Mouse (Mus musculus) CD4-positive, CD25-positive, alpha-beta regulatory T cell, adult 4 months (primary cell): ENCODE results near the gene Dsn1. TPM values are rescaled to one million over a fixed set of nuclear protein-coding genes. Genes with fewer than 3 reads are reported as not detected.

ENCODE experiments used
- ATAC-seq: one replicate; pipeline ENCODE4 v1.8.0; 2017
- polyA plus RNA-seq, 2 experiments: library from polyadenylated mRNA; unstranded; fragments of 100-300 nt; shearing (Covaris generic); gene quantifications; one replicate each; pipeline ENCODE4 v1.2.1; 2017

Gene Dsn1
- polyA plus RNA-seq, 2 experiments from 2014 or later, result 10.8 to 16.6 TPM

DNA sequence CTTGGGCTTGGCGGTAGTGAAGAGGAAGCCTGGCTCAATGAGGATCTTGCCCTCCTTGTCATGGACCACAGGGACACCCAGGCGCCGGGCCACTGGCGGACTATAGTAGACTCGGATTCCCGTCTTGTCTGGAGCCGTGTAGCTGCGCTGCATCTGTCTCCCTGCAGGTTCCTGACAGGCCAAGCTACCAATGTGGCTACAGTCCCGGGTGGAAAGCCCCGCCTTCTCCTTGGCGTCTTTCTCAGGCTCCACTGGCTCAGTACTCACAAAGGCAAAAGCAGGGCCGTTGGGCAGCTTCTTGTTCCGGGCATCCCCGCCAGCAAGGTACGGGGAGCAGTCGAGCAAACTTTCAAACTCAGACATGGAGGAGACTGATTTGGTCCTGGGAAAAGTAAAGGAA is 14.2 kb upstream of the Dsn1 start:
- no peak for ATAC-seq

DNA sequence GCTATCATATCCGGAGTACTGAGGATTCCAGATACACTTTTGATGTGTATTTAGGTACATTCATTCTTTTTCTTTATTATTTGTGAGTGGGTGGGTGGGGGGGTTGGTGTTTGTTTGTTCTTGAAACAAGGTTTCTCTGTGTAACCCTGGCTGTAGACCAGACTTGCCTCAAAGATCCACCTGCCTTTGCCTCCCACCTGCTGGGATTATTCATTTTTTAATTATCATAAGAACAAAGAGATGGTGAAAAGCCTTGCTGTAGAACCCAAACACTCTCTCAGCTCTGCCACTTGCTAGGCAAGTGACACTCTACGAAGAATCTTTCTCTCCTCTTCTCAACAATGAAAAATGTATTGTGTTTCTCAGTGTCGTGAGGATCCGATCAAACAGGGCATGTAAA is 12.3 kb upstream of the Dsn1 start:
- ATAC-seq, result no peak

DNA sequence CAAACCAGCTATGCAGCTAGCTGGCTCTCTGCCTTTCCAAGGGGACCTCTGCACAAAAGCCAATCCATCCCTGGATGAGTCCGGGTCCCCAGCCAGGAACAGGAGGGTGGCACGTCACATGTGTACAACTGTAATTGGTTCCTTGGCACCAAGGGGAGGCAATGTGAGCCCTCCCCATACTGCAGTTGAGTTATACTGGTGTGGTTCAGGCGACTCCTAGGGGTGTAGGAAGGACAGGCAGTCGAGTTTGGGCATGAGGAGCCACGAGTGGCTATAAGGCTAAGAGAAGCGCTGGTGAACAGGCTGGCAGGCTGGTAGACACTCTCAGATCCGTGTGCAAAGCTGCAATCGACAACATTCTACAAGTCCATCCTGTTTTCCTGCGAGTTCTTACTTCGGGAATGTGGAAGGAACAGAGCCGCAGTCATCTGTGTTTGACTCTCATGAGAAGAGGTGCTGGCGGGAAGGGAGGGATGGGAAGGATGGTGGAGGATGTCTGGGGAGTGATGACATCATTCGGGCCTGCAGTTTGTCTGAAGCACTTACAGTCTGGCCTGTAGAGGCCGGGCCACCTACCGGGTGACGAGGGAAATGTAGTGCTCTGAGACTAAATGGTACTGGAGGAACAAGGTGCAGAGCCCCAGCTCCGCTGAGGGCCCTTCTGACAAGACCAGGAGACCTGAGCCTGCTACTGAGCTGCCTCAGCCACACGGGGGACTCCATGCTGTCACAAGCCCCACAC is 9.7 kb upstream of the Dsn1 start:
- no peak for ATAC-seq

DNA sequence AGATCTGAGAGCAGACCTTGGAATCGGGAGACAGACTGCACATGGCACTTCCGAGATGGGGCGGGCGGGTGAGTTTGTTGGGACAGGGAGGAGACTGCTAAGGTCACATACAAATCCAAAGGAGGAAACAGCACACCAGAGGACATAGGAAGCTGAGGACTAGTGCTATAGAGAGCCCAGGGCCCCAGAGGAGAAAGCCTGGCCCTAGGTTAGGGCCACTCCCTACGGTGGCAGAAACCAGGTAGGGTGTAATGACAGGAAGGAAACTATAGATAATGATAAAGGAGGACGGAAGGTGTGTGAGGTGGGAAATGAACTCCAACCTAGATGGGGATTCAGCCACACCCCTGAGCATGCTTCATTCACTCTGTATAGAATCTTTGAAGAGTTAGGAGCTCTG is 5.4 kb upstream of the Dsn1 start:
- ATAC-seq, result no peak

GRCm38 (mm10) chr2:157010634-157011310 is 3.8 kb upstream of the Dsn1 start:
- ATAC-seq, result no peak

- ATAC-seq, result no peak
Observed at GRCm38 (mm10) chr2:157010121-157010520, 3.2 kb upstream of the Dsn1 start.

DNA sequence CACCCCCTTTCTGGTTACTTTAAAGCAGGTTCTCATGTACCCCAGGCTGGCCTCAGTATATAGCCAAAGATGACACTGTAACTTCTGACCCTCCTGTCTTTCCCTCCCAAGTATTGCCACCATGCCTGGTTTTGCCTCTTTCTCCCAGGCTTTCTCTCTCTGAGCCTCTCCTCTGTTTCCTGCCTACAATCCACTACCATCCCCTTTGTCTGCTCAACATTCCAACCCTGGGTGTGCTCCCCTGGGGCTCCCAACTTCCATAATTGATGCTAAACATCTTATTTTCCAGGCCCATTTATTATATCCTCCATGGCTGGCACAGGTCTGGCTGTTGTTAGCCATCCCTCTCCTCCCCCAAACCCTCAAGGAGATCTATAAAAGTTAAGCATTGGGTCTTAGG is 1.6 kb upstream of the Dsn1 start:
- no peak for ATAC-seq

- peak; percentile 18 for ATAC-seq
Observed at GRCm38 (mm10) chr2:157007234-157007596, 261 bp upstream of the Dsn1 start.

- no peak for ATAC-seq
Observed at GRCm38 (mm10) chr2:157002321-157002720, 4.6 kb downstream of the Dsn1 start.

GRCm38 (mm10) chr2:156998263-156998662 is 8.7 kb downstream of the Dsn1 start:
- no peak for ATAC-seq

GRCm38 (mm10) chr2:156996576-156996975 is 10.4 kb downstream of the Dsn1 start:
- peak; percentile 24 for ATAC-seq

GRCm38 (mm10) chr2:156991470-156992319 is 15.3 kb downstream of the Dsn1 start, which contains the start of gene Ndrg3:
TSS of gene Ndrg3 (minus strand) at chr2:156992056.
- peak; percentile 95 for ATAC-seq

DNA sequence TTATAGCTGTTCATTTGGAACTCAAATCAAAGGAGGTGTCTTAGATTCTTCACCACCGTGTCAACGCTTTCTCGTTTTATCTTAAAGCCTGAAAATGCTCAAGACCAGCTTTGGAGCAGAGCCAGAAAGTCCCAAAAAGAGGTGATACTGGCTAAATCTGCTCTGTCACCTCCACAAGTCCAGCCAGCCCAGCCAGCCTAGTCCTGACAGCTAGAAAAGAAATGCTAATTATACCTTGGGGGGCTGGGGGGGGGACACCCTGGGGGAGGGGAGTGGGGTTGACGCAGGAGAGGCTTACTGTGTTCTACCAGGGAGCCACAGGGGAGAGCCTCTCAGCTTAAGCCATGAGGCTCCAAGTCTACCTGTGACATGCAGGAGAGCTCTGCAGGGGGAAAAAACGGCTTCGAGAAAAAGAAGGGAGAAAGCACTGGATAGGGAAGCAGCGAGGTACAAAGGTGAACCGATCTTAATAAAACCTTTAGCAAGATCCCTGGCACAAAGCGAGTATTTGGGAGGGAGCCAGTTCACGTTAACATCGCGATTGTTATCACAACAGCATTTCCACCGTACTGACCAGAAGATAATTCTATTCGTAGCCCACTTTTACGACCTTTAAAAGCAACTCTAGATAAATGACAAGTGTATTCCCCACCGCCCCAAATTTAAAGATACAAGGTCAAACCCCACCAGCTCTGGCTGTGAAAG is 16.1 kb downstream of the Dsn1 start:
- no peak for ATAC-seq

DNA sequence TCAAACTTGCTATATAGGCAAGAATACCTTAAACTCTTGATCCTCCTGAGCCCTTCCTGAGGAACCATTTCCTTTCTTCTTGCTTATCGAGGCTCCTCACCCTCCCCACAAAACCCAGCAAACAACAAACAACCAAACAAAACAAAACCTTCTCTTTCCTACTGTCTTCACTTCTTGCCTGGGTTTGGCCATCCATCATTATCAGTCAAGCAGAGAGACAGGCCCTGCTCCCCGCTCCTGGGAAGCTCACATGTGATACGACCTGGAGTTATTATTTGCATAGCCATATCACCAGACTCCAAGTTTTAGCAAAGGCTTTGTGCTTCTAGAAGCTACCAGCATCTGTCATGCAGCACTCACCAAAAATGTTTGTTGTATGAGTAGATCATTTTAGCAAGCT is 19.6 kb downstream of the Dsn1 start:
- ATAC-seq, result no peak

DNA sequence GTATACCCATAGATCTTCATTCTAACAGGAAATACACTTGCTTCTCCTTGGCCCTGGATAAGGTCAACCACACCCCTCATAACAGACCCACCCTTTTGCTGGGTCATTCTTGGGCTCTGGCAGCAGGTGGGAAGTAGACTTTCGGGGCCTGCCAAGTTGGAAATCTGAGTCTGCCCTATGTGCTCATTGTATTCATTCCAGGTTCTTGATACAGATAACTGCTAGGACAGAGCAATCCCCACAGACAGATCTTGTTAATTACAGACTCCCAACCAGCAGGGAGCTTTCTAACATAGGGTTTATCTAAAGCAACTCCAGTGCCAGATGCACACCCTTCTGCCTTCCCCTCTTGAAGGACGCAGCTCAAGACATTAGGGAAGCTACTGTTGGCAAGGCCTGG is 24.1 kb downstream of the Dsn1 start:
- ATAC-seq, result no peak

DNA sequence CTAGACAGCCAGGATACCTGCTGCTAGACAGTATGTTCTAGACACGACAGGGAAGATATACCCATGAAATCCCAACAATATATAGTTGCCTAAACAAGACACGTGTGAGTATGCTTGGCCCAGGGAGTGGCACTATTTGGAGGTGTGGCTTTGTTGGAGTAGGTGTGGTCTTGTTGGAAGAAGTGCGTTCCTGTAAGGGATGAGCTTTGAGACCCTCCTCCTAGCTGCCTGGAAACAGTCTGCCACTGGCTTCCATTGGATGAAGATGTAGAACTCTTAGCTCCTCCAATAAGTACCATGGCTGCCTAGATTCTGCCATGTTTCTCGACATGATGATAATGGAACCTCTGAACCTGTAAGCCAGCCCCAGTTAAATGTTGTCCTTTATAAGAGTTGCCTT is 25.7 kb downstream of the Dsn1 start:
- no peak for ATAC-seq

- peak; percentile 54 for ATAC-seq
Observed at GRCm38 (mm10) chr2:156980059-156980458, 26.9 kb downstream of the Dsn1 start.

- ATAC-seq, result no peak
Observed at GRCm38 (mm10) chr2:156976711-156977110, 30.2 kb downstream of the Dsn1 start.

DNA sequence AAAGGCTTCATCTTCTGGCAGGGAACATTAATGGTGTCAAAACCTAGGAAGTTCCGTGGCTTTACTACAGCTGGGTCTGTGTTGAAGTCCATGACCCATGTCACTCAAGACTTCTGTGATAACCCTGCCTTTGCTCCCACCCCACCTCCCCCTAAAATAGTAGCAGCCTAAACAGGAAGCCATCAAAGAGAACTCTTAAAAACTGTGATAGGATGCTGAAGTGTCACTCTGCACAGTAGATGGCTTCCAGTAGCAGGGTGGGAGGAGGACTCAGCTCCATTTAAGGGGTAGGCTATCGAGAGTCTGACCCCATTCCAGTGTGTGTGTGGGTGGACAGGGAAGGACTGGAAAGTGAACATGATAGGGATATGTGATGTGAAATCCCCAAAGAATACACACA is 32.0 kb downstream of the Dsn1 start:
- ATAC-seq, result peak; percentile 63

DNA sequence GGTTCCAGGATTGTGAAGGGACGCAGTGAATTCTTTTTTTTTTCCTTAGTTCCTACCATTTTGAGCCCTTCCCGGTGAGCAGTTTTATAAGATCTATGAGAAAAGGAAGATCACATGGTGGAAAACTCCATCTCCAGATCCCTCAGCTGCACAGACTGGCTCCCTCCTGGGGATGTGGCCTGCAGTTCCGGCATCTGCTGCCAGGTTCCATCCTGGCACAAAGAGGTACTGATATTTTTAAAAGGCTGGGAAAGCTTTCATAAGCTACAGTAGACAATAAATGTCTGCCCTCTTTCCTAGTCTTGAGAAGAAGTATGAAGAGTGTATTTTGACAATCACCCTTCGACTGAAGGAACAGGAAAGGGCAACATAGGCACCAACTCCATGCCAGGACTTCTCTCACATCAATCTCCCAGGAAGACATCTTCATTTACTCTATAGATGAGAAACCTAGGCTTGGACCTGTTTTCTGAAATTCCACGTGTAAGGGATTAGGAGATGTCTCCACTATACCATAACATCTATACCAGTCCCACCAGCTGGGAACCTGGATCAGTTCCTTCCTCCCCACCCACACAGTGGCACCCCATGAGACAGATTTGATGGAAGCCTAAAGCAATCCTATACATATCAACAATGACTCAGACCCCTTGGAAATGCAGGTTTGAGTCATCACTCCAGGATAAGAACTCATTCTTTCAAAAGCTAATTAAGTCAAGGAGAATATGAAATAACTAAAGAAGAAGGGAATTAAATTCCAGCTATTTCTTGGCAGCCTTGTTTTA is 33.4 kb downstream of the Dsn1 start:
- ATAC-seq, result no peak

GRCm38 (mm10) chr2:156970253-156970652 is 36.7 kb downstream of the Dsn1 start:
- peak; percentile 43 for ATAC-seq

DNA sequence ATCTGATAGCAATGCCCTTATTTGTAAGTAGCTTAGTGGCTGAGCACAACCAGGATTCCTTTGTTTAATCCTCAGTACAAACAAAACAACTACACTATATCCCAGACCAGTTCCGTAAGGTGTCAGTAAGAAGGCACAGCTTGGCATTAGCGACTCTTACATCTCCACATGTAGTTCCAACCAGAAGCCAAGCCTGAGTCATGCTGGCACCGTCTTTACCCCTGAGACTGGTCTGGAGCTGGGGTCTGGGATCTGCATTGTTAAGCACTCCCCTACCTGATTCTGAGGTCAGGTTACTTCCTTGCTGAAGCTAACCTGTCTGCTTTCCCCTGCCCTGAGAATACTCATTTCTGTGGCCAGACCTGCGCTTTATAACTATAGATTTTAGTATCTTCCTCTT is 38.5 kb downstream of the Dsn1 start:
- ATAC-seq, result no peak
